Mouse (Mus musculus) stomach, embryonic 16.5 days (tissue): ENCODE data around the gene Ncapg2. TPM values are rescaled to one million over a fixed set of nuclear protein-coding genes. Genes with fewer than 3 reads are reported as not detected.

Experiments used
- ATAC-seq: fragments of 200-750 bp; cut with Nextera tagmentation; 2 replicates; pipeline ENCODE4 v1.8.0; 2017; ENCODE audit warnings: moderate number of reproducible peaks, moderate TSS enrichment; ENCODE audit not compliant: insufficient read depth, low FRiP score
- H3K27ac ChIP-seq: fragments of 300-500 bp; sonication (generic); 2 replicates; pipeline ENCODE4 v1.5.1; 2014; ENCODE audit warnings: low read length
- H3K27me3 ChIP-seq: fragments of 300-500 bp; sonication (generic); 2 replicates; pipeline ENCODE4 v1.6.1; 2014; ENCODE audit warnings: low read length, control low read depth, mixed read lengths; ENCODE audit not compliant: control insufficient read depth, insufficient read depth
- H3K36me3 ChIP-seq: fragments of 300-500 bp; sonication (generic); 2 replicates; pipeline ENCODE4 v1.6.1; 2014; ENCODE audit warnings: low read length; ENCODE audit not compliant: control insufficient read depth, insufficient read depth
- H3K4me1 ChIP-seq: fragments of 300-500 bp; sonication (generic); 2 replicates; pipeline ENCODE4 v1.6.1; 2014; ENCODE audit warnings: low read length, control low read depth, mixed read lengths; ENCODE audit not compliant: control insufficient read depth, insufficient read depth
- H3K4me2 ChIP-seq: fragments of 300-500 bp; sonication (generic); 2 replicates; pipeline ENCODE4 v1.6.1; 2014; ENCODE audit warnings: low read depth, low read length, mixed read lengths
- H3K4me3 ChIP-seq: fragments of 300-500 bp; sonication (generic); replicated peaks from 2 replicates; pipeline ENCODE4 v1.5.1; 2014; ENCODE audit warnings: mild to moderate bottlenecking, low read length
- H3K9ac ChIP-seq: fragments of 300-500 bp; sonication (generic); 2 replicates; pipeline ENCODE4 v1.6.1; 2014; ENCODE audit warnings: low read length
- H3K9me3 ChIP-seq: fragments of 300-500 bp; sonication (generic); replicated peaks from 2 replicates; pipeline ENCODE4 v1.6.1; 2016; ENCODE audit warnings: low read length, control low read depth; ENCODE audit not compliant: control insufficient read depth
- WGBS: fragments of 180-500 bp; shearing (Covaris S2); extraction: QIAGEN DNeasy Blood & Tissue Kit; methylation state at CpG from one replicate; pipeline ENCODE4 v1.1.7; 2014; 5-methylcytosine and 5-hydroxymethylcytosine counted together
- polyA plus RNA-seq: library from polyadenylated mRNA; unstranded; fragments of >200 nt; fragmentation: Nextera tagmentation; extraction: Ambion mirVana; gene quantifications from 2 replicates; pipeline ENCODE4 v1.2.1, GENCODE M21; 2015

The Ncapg2 gene
- 35.2 and 38.7 TPM in 2 replicates for polyA plus RNA-seq

DNA sequence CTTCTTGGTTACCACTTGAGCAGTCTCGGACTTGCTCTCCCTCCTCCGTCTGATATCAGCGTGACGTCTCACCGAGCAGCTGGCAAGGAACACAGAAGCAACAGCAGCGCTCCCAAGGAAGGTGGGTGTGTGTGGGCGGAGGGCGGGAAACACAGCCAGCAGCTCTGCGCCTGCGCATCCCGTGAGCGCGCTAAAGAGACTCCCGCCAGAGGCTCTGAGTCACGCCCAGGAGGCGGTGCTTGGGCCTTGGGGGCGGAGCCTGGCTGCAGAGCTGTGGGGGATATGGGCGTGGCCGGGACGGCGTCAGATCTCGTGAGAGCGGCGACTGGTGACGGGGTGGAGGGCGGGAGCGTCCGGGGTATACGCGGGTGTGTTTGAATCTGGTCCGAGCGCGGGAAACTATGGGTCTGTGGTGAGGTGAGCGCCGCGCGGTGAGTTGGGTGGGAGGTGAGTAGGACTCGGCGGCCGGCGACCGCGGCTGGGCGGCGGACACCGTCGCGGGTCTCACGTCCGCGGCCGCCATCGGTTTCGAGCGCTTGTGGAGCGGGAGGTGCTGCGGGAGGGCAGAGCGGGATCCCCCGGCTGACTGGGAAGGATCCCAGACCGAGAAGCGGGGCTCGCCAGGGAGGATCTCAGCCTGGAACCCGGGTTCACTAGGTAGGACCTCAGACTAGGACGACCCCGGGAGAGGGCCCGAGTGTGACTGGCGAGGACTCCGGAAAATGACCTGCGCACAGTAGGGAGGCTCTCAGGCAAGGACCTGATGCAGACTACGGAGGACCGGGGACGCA lies at the start of gene Ncapg2:
TSS of gene Ncapg2 (plus strand) at position 358 of the 791 bp plus-strand sequence.
- ATAC-seq: peak; percentile 99
- Histone ChIP-seq H3K9me3 (peaks cover 22% of the 10 kb centered on the region), H3K4me3 (peak within 1 kb of the TSS; percentile 63), H3K27me3 (no peaks in the 10 kb centered on the region), H3K4me1 (peaks cover 4% of the 10 kb centered on the region), H3K4me2 (peak within 1 kb of the TSS; percentile 77), H3K36me3 (peaks cover 5% of the 10 kb centered on the region), H3K9ac (peak within 1 kb of the TSS; percentile 79), H3K27ac (peak within 1 kb of the TSS; percentile 44)
- WGBS: under 1% methylated on average over 70 of the region's 72 CpGs

DNA sequence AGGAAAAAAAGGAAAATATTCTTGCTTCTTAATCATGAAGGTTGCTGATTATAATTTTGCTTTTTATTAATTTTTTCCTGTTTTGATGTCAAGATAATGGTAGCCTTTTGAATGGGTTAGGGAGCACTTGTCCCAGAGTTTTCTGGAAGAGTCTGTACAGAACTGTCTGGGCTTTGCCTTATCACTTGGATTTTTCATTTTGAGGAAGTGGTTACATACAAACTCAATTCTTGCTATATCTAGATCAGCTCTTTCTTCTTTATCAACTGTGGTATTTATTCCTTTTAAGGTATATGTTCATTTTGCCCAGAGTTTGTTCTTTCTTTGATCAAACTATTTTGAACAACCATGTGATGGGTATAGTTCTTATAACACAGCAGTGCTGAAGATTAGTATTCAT lies 43.1 kb upstream of the Ncapg2 start:
- H3K27ac ChIP-seq: no peak overlapping the region
- no peak overlapping the region for H3K4me2 ChIP-seq
- H3K9me3 ChIP-seq: no peaks in the 10 kb centered on the region
- no peaks in the 10 kb centered on the region for H3K4me1 ChIP-seq
- ATAC-seq: no peak
- peaks cover 30% of the 10 kb centered on the region; the same call in 1 of the 2 replicates for H3K36me3 ChIP-seq
- no peaks in the 10 kb centered on the region for H3K27me3 ChIP-seq
- H3K4me3 ChIP-seq: no peak overlapping the region
- H3K9ac ChIP-seq: no peak overlapping the region

DNA sequence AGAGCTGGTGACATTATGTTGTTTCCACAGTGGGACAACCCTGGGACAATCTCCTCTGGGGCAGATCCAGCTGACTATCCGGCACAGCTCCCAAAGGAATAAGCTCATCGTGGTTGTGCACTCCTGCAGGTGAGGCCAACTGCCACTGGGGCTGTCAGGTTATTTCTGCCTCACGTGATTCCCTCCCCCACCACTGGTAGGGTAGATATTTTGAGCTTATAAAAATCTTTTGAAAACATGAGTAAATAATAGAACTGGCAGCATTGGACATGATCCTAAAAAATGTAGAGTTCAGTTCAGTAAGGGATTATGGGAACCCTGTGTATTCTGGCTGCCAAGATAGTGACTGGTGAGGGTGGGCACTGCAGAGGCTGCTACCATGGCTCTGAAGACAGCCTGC lies 38.3 kb upstream of the Ncapg2 start:
- Histone ChIP-seq H3K4me1 (no peaks in the 10 kb centered on the region), H3K27ac (no peak overlapping the region), H3K4me3 (no peak overlapping the region), H3K4me2 (no peak overlapping the region), H3K27me3 (no peaks in the 10 kb centered on the region), H3K9ac (no peak overlapping the region), H3K36me3 (peaks cover 24% of the 10 kb centered on the region; the same call in 1 of the 2 replicates), H3K9me3 (no peaks in the 10 kb centered on the region)
- ATAC-seq: no peak
- 90% methylated on average over 3 of the region's 3 CpGs for WGBS

DNA sequence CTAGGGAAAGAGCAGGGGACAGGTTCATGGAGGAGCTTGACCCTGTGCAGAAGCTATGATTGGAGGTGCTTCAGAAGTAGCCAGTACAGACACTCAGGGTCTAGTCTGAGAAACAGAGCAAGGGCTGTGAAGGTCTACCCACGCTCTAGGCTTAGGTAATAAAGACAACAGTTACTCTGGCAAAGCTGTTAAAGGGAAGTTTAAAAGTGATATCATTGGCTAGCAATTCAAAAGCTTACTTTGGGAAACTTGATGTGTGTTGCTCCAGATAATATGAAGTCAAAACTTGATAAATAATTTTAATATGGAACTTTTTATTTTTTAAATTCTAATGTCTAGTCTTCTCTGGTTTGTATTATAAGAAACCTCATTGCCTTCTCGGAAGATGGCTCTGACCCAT lies 37.9 kb upstream of the Ncapg2 start:
- WGBS: 99% methylated on average over 2 of the region's 2 CpGs
- ATAC-seq: no peak
- H3K4me2 ChIP-seq: no peak overlapping the region
- no peaks in the 10 kb centered on the region for H3K4me1 ChIP-seq
- H3K27me3 ChIP-seq: no peaks in the 10 kb centered on the region
- no peak overlapping the region for H3K27ac ChIP-seq
- no peaks in the 10 kb centered on the region for H3K9me3 ChIP-seq
- H3K4me3 ChIP-seq: no peak overlapping the region
- peaks cover 24% of the 10 kb centered on the region; the same call in 1 of the 2 replicates for H3K36me3 ChIP-seq
- H3K9ac ChIP-seq: no peak overlapping the region

DNA sequence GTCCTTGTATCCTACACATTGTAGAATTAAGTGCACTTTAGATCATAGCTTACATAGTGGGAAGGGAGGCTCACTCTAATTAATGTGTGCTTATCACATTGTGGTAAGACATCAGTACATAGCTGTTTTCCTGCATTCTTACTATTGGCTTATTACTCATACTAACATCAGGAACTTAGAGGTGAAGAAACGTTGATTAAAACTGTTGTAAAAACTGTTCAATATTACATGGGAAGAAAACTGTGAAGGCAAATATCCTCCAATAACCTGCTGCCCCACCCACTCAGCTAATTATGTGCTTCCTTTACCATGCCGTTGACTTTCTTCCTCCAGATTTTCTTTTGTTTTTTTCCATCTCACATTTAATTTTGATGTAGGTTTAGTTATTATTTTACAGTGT lies 36.3 kb upstream of the Ncapg2 start:
- ATAC-seq: no peak
- Histone ChIP-seq H3K4me2 (no peak overlapping the region), H3K27ac (no peak overlapping the region), H3K36me3 (peaks cover 15% of the 10 kb centered on the region; the same call in 1 of the 2 replicates), H3K4me3 (no peak overlapping the region), H3K4me1 (no peaks in the 10 kb centered on the region), H3K9ac (no peak overlapping the region), H3K27me3 (no peaks in the 10 kb centered on the region), H3K9me3 (no peaks in the 10 kb centered on the region)
- WGBS: 80% methylated on average over 2 of the region's 2 CpGs

DNA sequence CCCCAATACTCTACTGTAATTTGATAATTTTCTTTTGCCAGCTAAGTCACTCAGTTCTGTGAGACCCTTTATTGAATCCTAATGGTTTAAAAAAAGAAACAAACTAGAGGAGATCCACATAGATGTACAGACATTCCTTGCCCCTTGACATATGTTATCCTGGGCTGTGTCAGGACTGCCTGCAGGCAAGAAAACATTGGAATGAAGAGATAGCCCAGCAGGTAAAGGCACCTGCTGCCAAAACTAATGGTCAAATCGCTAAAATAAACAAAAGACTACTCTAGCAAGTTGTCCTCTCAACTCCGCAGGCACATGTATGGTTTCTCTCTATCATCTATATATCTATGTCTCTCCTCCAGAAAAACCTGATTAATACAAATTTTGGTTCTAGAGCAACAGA lies 22.1 kb upstream of the Ncapg2 start:
- WGBS: 84% methylated on average over 2 of the region's 2 CpGs
- no peak for ATAC-seq

DNA sequence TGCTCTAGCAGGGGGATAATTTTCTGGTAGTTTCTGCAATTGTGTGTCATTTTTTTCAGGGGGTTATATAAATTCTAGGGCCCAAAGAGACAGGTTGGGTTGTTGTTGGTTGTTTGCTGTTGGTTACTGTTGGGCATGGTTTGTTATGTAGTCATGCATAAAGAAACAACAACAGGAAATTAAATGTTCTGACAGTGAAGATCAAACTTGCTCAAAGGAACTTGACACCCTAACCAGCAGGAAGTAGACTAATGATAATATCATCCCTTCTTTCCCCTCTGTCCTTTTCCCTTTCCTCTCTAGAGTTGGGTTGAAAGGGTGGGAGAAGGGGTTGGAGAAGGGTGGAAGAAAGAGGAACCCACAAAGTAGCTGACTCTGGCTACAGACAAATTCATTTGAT lies 21.2 kb upstream of the Ncapg2 start:
- Histone ChIP-seq H3K27me3 (no peaks in the 10 kb centered on the region), H3K4me1 (no peaks in the 10 kb centered on the region), H3K9ac (no peak overlapping the region), H3K27ac (no peak overlapping the region), H3K9me3 (no peaks in the 10 kb centered on the region), H3K4me2 (no peak overlapping the region), H3K4me3 (no peak overlapping the region), H3K36me3 (no peaks in the 10 kb centered on the region)
- ATAC-seq: no peak

More for the DNA sequence above, 22.1 kb upstream of the Ncapg2 start:
- Histone ChIP-seq H3K4me3 (no peak overlapping the region), H3K27me3 (no peaks in the 10 kb centered on the region), H3K4me2 (no peak overlapping the region), H3K27ac (no peak overlapping the region), H3K4me1 (no peaks in the 10 kb centered on the region), H3K36me3 (no peaks in the 10 kb centered on the region), H3K9ac (no peak overlapping the region), H3K9me3 (no peaks in the 10 kb centered on the region)

DNA sequence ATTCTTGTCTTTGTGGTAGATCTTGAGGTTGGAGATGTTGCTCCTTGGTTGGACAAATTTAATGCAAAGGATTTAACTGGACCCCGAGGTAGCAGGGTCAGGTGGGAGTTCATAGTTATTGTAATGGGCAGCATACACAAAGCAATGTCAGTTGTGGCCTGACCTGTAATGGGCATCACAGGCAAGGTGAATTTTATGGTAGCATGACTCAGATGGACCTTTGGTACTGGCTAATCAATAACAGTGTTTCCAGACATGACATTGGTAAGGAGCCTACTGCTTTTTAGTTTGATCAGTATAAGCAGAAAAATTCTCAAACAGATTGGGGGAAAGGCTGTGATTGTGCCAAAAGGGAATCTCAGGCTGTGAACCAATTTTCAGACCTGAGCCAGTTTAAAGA lies 18.4 kb upstream of the Ncapg2 start:
- Histone ChIP-seq H3K4me3 (no peak overlapping the region), H3K4me2 (no peak overlapping the region), H3K4me1 (no peaks in the 10 kb centered on the region), H3K9ac (no peak overlapping the region), H3K27me3 (no peaks in the 10 kb centered on the region), H3K27ac (no peak overlapping the region), H3K9me3 (no peaks in the 10 kb centered on the region), H3K36me3 (no peaks in the 10 kb centered on the region)
- ATAC-seq: no peak
- WGBS: 84% methylated on average over 1 of the region's 1 CpGs

DNA sequence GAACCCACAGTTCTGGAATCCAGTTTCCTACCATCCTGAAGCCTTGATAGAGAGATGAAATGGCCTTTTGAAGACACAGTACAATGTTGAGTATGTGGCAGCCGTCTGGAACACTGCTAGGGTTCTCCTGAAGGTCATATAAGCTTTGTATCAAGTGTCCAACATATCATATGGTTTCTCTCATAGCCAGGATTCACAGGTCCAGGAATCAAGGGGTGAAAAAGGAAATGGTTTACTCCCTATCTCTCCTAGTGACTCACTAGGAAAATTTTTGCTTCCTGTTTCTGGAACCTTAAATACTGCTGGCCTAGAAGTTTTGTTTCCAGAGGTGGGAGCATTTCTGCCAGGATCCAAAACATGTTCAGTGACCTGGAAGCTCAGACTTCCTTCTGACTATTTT lies 15.3 kb upstream of the Ncapg2 start:
- H3K27me3 ChIP-seq: no peaks in the 10 kb centered on the region
- H3K4me2 ChIP-seq: no peak overlapping the region
- no peak for ATAC-seq
- no peaks in the 10 kb centered on the region for H3K4me1 ChIP-seq
- H3K4me3 ChIP-seq: no peak overlapping the region
- no peak overlapping the region for H3K27ac ChIP-seq
- WGBS: 42% methylated on average over 1 of the region's 1 CpGs
- no peaks in the 10 kb centered on the region for H3K36me3 ChIP-seq
- no peaks in the 10 kb centered on the region for H3K9me3 ChIP-seq
- H3K9ac ChIP-seq: no peak overlapping the region
